Comparison of ENCODE assay signal across 10 mouse cellular contexts in the genomic region with DNA sequence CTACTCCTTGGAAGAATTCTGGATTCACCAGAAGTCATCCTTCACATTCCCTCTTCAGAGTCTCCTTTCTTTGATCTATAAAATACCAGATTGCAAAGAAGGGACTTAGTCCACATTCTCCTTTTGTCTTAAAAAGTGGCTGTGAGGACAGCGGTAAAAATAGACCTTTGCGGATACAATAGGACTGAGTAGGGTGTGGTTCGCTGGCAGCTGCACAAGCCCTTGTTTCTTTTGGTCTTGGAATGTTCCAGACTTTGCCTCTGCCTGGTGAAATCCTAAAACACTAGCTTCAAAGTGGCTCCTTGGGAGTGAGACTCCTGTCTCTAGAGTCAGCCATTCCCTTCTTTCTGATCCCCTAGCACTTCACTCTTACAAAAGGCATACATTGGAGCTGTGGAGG. TPM values are rescaled to one million over a fixed set of nuclear protein-coding genes. Genes with fewer than 3 reads are reported as not detected.
DNase-seq lines count a peak whose midpoint lies in the region; ATAC-seq and TF ChIP-seq lines count a peak whose summit lies in the region.
"Had no signal": no experiment of that assay in that cellular context is flagged by ENCODE, and none has a peak within 500 bp of the region (broad histone marks: within the 10 kb centered on the region; RNA-seq: fewer than 3 reads in every experiment).

No protein-coding gene starts in this region.

- DNase-seq in lung, adult 18-20 months = peak; percentile 52 to 71
- DNase-seq in lung, adult 2 months = no peak
- peak; percentile 63 to 71 for DNase-seq in heart, adult 2 months
- DNase-seq in kidney, adult 9 months = peak; percentile 60
- no peak for DNase-seq in cerebellum, postnatal 4 days (ENCODE audit: low spot score in 2 of 2)
- DNase-seq in spleen, adult 12 weeks (ENCODE audit: low spot score) = no peak
- DNase-seq: liver, embryonic 13.5 days had no signal

- intact Hi-C loops in heart, adult 2 months (cut with DNase I) = loop anchor here (2.0 kb wide), 1 partner anchor 28 kb away; a partner anchor contains a TSS

- H3K27me3 ChIP-seq in heart, adult 2 months (ENCODE audit: control insufficient read depth, insufficient read depth, low read length) = no peaks in the 10 kb centered on the region
- no peaks in the 10 kb centered on the region for H3K27me3 ChIP-seq in small intestine, adult 2 months (ENCODE audit: control insufficient read depth, insufficient read depth, low read length)
- H3K27me3 ChIP-seq: liver, embryonic 13.5 days had no signal

- peaks cover 10% of the 10 kb centered on the region for H3K4me1 ChIP-seq in lung, adult 2 months (ENCODE audit: control insufficient read depth, insufficient read depth, low read length)
- peaks cover 22% of the 10 kb centered on the region for H3K4me1 ChIP-seq in heart, adult 2 months (ENCODE audit: control insufficient read depth, insufficient read depth, low read length)
- no peaks in the 10 kb centered on the region for H3K4me1 ChIP-seq in small intestine, adult 2 months (ENCODE audit: control insufficient read depth, insufficient read depth, insufficient read length, low read length)
- H3K4me1 ChIP-seq: liver, embryonic 13.5 days had no signal

- no peaks in the 10 kb centered on the region for H3K79me2 ChIP-seq in heart, adult 2 months (replicated peaks; ENCODE audit: control insufficient read depth, insufficient read depth, low read length)

- H3K9ac ChIP-seq in heart, adult 2 months (ENCODE audit: low read depth, low read length) = peak overlapping the region; percentile 58
- H3K9ac ChIP-seq: hindbrain, embryonic 14.5 days; liver, embryonic 13.5 days had no signal

- peaks cover 16% of the 10 kb centered on the region for H3K36me3 ChIP-seq in heart, adult 2 months (ENCODE audit: control insufficient read depth, insufficient read depth, low read length)
- no peaks in the 10 kb centered on the region for H3K36me3 ChIP-seq in small intestine, adult 2 months (ENCODE audit: control insufficient read depth, insufficient read depth, low read length)
- H3K36me3 ChIP-seq: liver, embryonic 13.5 days had no signal

- TF ChIP-seq CTCF in lung, adult 2 months (IDR thresholded peaks at IDR 0.05; ENCODE audit: insufficient read depth, low read length) = no peak
- TF ChIP-seq CTCF in heart, adult 2 months (IDR thresholded peaks at IDR 0.05) = no peak
- TF ChIP-seq CTCF in small intestine, adult 2 months (IDR thresholded peaks at IDR 0.05; ENCODE audit: extremely low read depth, insufficient read length, insufficient replicate concordance, low read depth, low read length) = no peak

- no peak for ATAC-seq in granulocyte monocyte progenitor cell, adult 5-6 weeks (replicated peaks; ENCODE audit: poor library complexity, severe bottlenecking)

- TF ChIP-seq POLR2A in lung, adult 2 months (IDR thresholded peaks at IDR 0.05; ENCODE audit: borderline replicate concordance, extremely low read depth, low read depth, low read length) = no peak
- no peak for TF ChIP-seq POLR2A in heart, adult 2 months (IDR thresholded peaks at IDR 0.05; ENCODE audit: insufficient read depth, low read depth, low read length)
- no peak for TF ChIP-seq POLR2A in small intestine, adult 2 months (IDR thresholded peaks at IDR 0.05; ENCODE audit: low read depth, low read length)

- peak; percentile 82; the same call in 1 of the 2 replicates for TF ChIP-seq EP300 in heart, adult 2 months (IDR thresholded peaks at IDR 0.05; ENCODE audit: insufficient read depth, low read depth, low read length)

- H3K27ac ChIP-seq in heart, adult 2 months = peak overlapping the region; percentile 96
- 0 out of 2 replicates have a peak overlapping the region, but pooled peaks have one; percentile 39 for H3K27ac ChIP-seq in small intestine, adult 2 months (ENCODE audit: insufficient read depth, low read depth, low read length)
- H3K27ac ChIP-seq: hindbrain, embryonic 14.5 days; liver, embryonic 13.5 days had no signal

- no peak overlapping the region for H3K4me3 ChIP-seq in lung, adult 2 months (replicated peaks; ENCODE audit: extremely low read depth, low read depth, low read length)
- no peak overlapping the region for H3K4me3 ChIP-seq in heart, adult 2 months
- no peak overlapping the region for H3K4me3 ChIP-seq in small intestine, adult 2 months (ENCODE audit: low read depth, low read length)
- H3K4me3 ChIP-seq: liver, embryonic 13.5 days had no signal

- WGBS in lung, adult 2 months = 32% methylated on average over 3 of the region's 3 CpGs
- WGBS in heart, adult 2 months = 25% methylated on average over 3 of the region's 3 CpGs
- WGBS in small intestine, adult 2 months = 64% methylated on average over 3 of the region's 3 CpGs

RNA-seq across cellular contexts. Expression of a gene that starts 27.4 kb away (rescaled TPM):
- polyA plus RNA-seq in lung, adult 2 months (2012; rRNA removed) = 16.8 and 26.4 TPM in 2 replicates
- 100 to 1,000 TPM; 148 to 157 TPM for total RNA-seq in heart, adult 2 months (2021)
- polyA plus RNA-seq in heart, adult 2 months (2012; rRNA removed) = 52.5 and 94.8 TPM in 2 replicates
- 3.0 and 9.8 TPM in 2 replicates for polyA plus RNA-seq in small intestine, adult 2 months (2012; rRNA removed)
- total RNA-seq in granulocyte monocyte progenitor cell, adult 5-6 weeks (2014; fragmentation: Nextera tagmentation) = 78.8 and 118 TPM in 2 replicates
- 152 and 153 TPM in 2 replicates for total RNA-seq in granulocyte monocyte progenitor cell, adult 5-6 weeks (2017)

Comparison
In these comparisons a context has a peak if more than half of its experiments do, and no peak if none do; other contexts are left out.
1. DNase-seq: peak in lung, adult 18-20 months (2 of 2), heart, adult 2 months (2 of 2) and kidney, adult 9 months (single experiment); none in lung, adult 2 months (single experiment), cerebellum, postnatal 4 days (0 of 2) and spleen, adult 12 weeks (single experiment).